Mouse (Mus musculus) fibroblast of lung, adult 2 months (primary cell): ENCODE results near the gene Zmiz1.
A peak's percentile ranks its signal among the peaks of the same experiment; 100 is the strongest.

Experiments
- DNase-seq: peaks from one replicate; pipeline ENCODE4 v3.0.0-alpha.2; 2011; ENCODE audit warnings: low read depth

Gene Zmiz1

GRCm38 (mm10) chr14:25645717-25646116 lies 186.7 kb downstream of the Zmiz1 start:
- no peak for DNase-seq

GRCm38 (mm10) chr14:25646161-25646621 lies 187.2 kb downstream of the Zmiz1 start:
- peak; percentile 23 for DNase-seq

GRCm38 (mm10) chr14:25651131-25651530 lies 192.1 kb downstream of the Zmiz1 start:
- DNase-seq: no peak

- DNase-seq: no peak
Measured at GRCm38 (mm10) chr14:25651905-25652304, 192.9 kb downstream of the Zmiz1 start.

GRCm38 (mm10) chr14:25654401-25655197 lies 195.6 kb downstream of the Zmiz1 start:
- no peak for DNase-seq

GRCm38 (mm10) chr14:25660661-25661060 lies 201.7 kb downstream of the Zmiz1 start:
- DNase-seq: no peak

GRCm38 (mm10) chr14:25661185-25661920 lies 202.4 kb downstream of the Zmiz1 start:
- DNase-seq: no peak

- no peak for DNase-seq
Measured at GRCm38 (mm10) chr14:25663649-25664309, 204.8 kb downstream of the Zmiz1 start.

GRCm38 (mm10) chr14:25664310-25664695 lies 205.3 kb downstream of the Zmiz1 start:
- DNase-seq: no peak

GRCm38 (mm10) chr14:25665314-25665970 lies 206.5 kb downstream of the Zmiz1 start:
- no peak for DNase-seq

GRCm38 (mm10) chr14:25666668-25667376 lies 207.8 kb downstream of the Zmiz1 start:
- DNase-seq: no peak

GRCm38 (mm10) chr14:25667587-25667986 lies 208.6 kb downstream of the Zmiz1 start:
- no peak for DNase-seq

- DNase-seq: no peak
Measured at GRCm38 (mm10) chr14:25679625-25680024, 220.6 kb downstream of the Zmiz1 start.

GRCm38 (mm10) chr14:25682020-25682419 lies 223.0 kb downstream of the Zmiz1 start:
- DNase-seq: no peak

- no peak for DNase-seq
Measured at GRCm38 (mm10) chr14:25686216-25686945, 227.4 kb downstream of the Zmiz1 start.

GRCm38 (mm10) chr14:25686983-25687901 lies 228.3 kb downstream of the Zmiz1 start:
- no peak for DNase-seq

GRCm38 (mm10) chr14:25693271-25693887 lies 234.4 kb downstream of the Zmiz1 start:
- no peak for DNase-seq

- peak; percentile 83 for DNase-seq
Measured at GRCm38 (mm10) chr14:25693888-25694568, 235.0 kb downstream of the Zmiz1 start, which contains the start of gene Ppif. Gene Ppif, plus strand, starts transcription at chr14:25694154.

- DNase-seq: no peak
Measured at GRCm38 (mm10) chr14:25694569-25694897, 235.5 kb downstream of the Zmiz1 start.
